Mouse (Mus musculus) right cerebral cortex, postnatal 25 days (tissue): ENCODE measurements at regions not wholly inside any gene's neighbourhood (a gene's known extent, or its start where the extent isn't known, plus 50 kb on each side); places are given as distances from the start of the nearest gene placed in this dataset.

ENCODE experiments used
- DNase-seq: peaks from one replicate; pipeline ENCODE4 v3.0.0; 2022

DNA sequence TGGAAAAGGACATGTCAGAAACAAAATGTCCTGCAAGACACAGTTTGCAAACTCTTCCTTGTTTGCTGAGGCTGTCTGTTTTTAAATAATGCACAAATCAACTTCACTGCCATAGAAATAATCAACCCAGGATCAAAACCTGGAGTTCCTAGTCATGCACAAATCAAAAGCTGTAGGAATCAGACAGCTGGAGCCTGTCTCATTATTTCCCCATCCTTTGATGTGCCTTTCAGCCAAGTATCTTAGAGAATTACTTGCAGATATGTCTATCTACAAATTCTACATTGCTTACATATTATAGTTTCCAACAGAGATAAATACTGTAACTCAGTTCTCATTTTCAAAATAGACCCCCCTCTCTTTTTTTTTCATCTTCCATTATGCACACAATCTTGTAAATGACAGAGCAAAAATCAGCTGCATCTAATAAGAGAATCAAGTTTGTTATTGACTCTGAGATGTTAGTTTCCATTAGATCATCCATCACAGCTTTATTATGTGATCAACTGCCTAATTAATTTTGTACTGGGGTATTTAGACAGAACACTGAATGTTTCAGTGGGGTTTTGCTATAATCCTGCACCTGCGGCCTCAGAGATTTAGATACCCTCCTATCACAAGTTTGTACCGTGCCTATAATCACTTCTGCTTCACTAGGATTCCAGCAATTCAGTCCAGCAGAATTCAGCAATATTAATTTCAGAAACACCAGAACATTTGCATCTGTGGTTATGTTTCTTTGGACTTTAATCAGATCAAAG is 798.9 kb upstream of the Tenm2 start:
- no peak for DNase-seq

DNA sequence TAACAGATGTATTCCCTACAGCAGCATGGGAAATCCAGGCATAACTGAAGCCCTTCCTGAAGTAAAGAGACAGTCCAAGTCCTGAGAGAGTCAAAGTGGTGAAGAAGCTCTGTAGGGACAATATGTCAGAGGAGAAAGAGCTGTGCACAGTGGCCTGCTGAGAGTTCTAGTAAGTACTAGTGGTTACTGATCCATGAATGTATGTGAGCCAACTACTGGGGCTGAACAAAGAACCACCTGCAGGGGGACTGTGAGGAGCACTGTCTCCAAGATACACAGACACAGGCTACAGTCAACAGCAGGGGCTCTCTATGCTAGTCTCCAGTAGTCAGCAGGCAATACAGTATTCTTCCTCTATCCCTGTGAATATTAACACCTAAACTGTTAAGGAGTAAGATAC is 785.9 kb upstream of the Tenm2 start:
- DNase-seq = no peak

DNA sequence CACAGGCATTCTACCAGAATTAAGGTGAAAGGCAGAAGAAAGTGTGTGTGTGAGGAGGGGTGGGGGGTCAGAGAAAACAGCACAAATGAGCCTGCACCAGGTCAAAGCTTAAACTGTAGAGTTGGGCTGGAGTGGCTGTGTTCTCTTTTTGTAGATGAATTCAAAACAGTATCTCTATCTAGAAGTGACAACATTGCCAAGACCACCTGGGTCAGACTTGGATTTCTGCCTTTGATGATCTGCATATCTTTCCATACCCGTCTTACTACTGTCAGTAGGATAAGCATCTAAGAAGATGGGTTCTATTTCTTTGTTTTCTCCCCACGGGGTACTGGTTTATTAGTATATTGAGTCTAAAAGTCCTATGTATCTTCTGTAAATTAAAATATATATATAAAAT is 742.4 kb upstream of the Tenm2 start:
- no peak for DNase-seq

DNA sequence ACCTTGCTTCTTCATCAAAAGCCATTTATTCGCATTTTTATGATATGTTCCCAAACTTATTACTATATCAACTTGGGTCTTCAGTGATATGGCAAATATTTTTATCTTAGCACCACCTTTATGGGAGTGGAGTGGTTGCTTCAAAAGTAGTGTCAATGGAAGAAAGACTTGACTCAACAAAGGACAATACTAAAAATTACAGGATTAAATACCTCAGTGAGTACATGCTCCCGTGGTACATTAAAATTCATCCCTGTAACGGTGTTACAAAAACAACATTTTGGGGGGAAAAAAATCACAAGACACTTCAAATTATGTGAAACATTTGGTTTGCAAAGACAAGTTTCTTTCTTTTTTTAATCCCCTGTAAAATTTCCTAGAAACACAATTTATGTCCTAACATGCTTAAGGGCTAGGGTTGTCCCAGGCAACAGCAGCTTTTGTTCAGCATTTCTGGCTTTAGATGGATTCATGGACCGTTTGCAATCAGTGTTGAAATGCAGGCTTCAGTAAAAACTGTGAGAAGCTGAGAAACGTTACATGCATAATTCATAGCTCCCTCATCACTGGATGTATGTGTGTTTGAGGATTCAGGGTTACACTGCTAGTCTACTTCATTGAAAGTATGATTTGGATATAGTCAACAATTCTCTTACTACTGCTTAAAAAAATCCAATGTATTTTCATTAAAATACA is 700.8 kb upstream of the Tenm2 start:
- no peak for DNase-seq

DNA sequence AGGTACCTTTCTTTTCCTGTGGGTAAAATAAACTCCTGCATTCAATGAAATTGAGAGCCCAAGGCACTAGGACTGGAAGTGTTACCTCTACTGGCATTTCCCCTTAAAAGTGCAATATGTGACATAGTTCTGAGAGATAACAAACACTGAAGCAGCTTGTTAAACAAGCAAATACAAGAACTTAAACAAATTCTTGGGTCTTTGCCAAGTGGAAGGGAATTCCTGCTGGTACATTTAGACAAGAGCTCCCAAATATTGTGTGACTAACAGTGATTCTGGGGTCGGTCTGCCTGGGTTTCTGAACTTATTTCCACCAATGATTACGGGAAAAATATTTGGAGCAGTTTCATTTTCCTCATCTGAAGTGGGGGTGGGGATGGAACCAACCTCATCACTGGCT is 677.4 kb upstream of the Tenm2 start:
- DNase-seq = no peak

DNA sequence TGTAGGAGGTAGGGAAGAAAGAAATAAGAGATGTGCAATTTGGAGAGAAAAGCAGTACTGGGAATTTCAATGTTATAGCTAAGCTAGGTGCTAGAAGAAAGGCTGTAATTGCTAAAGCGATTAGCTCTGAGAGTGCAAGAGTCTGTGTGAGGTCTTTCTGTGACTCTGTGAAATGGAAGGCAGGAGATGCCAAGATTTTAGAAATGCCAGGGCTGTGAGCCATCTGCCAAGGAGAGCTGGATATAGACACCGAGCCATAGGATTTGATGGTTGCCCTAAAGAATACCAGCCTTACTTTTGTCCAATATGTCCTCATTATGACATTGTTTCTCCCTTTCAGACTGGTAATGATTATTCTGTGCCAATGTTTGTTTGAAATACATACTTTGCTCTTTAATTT is 669.2 kb upstream of the Tenm2 start:
- DNase-seq = no peak

DNA sequence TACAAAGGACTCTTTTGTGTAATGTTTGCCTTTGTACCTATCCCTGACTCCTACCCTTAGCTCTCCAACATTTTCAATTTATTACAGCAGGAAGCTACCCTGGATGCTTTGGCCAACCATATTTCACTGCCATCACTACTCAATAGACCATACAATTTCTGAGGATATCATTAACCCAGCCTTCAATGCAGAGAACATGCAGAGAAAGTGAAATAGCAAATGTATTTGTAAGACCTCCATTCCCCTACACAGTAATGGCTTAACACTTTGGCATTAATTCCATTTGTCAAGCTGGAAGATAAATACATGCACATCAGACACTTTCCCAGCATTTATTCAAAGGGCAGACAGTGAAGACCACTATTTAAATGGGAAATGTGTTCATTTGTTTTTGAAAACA is 661.9 kb upstream of the Tenm2 start:
- no peak for DNase-seq

DNA sequence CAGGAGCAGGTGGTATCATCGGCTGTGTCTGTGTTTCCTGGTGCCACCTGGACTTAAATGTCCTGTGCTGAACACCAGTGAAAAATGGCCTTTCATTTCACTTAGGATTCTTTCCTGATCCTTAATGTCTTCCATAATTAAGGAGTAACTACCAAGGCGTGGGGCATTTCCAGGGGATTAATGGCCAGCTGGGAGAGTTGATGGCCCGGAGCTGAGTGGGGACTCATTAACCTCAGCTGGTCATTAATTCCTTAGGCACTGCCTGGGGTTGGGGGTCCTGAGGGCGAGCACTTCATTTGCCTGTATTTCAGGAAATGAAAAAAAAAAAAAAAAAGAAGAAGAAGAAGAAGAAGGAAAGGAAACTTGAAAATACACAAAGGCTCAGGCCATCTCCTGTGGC is 647.0 kb upstream of the Tenm2 start:
- DNase-seq = no peak

DNA sequence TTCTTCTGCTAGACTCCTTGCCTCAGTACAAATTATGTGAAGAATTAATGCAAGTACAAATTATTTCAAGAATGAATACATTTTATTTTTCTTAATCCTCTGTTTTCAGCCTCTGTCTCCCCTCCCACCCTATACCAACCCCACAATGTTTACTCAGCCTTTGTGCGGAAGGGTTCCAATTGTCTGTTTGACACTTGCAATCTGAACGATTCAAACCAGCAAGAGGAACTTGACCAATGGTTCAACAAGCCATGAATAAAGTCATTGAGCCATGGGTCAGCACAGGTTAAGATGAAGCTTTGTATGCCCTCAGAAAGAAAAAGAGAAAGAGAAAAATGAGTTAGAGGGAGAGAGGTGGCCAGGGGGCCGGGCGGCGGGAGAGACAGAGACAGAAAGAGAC is 601.5 kb upstream of the Tenm2 start:
- DNase-seq = no peak

DNA sequence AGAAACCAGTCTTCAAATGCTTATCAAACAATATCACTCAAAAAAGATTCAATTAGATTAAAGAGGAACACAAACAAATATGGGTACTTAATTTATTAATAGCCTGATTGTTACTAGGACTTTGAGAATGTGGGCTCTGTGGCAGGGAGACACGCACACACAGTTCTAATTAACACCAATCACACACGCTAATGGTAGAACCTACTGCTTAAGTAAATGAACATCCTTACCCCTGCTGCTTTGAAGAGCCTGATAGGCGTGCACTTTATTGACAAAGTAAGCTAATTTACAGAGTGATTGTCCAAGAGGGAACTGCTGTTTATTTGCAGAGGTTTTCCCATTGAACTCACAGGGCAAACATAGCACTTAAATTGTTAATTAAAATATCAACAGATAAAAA is 595.2 kb upstream of the Tenm2 start:
- no peak for DNase-seq

DNA sequence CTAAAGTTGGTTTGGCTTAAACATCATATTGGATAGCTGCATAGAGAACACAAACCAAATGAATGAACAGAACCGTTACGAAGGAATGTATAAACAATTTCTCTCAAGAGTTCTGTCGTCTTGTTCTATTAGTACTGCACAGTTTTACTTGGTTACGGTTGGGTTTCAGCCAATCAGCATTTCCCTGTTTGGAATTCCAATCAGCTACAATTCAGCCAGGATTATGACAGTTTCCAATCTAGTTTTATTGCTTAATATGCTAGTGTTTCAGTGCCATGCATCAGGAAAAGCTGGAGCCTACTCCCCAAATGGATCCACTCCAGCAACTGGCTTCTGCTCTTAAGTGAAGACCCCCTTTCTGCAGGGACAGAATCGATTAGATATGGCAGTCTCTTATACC is 571.0 kb upstream of the Tenm2 start:
- DNase-seq = no peak

DNA sequence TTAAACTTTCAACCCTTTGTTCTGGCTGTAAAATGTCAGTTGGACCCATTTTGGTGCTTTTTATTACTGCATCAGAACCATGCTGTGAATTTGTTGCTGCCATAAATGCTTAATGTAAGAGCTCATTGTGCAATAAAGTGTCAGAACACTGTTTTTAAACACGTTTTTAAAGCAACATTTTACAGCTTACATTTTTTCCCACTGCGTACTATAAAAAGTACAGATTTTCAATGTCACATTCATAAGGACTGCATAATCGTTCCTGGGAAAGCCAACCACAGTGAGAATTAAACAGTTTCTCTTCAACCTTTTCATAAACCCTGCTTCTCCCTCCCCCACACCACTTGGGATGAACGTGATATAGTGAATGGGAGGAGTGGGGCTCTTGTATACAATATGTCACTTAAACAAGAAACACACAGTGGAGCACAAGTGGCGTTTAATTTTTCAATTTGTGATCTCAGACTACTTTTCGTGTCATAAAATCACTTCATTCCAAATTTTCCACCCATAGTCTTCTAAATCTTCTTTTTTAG is 563.1 kb upstream of the Tenm2 start:
- DNase-seq = no peak

DNA sequence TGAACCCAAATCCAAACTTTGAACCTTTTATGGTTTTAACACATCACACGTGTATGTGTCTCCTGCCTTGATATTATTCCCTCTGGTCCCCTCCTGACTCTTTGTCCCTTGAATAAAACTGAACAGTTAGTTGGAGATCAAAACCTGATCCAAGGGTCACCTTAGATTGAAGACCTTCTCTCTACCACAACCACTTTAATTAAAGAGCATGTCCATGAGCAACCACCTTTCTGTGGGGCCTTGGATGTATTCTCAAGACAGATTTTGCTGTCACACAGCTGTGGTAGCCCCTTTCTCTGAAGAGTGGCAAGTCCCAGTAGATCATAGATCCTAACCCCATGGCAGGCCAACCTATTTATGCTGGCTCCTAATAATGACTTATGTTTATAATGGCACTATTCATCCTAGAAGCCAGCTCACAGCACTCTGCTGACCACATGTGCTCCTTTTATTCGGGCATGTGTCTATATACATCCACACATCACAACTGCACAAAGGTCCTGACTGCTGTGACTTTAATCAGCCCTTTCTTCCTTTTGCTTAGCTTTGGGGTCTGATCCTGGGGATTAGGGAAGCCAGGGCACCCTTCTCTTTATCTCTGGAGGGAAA is 536.8 kb upstream of the Tenm2 start:
- no peak for DNase-seq

DNA sequence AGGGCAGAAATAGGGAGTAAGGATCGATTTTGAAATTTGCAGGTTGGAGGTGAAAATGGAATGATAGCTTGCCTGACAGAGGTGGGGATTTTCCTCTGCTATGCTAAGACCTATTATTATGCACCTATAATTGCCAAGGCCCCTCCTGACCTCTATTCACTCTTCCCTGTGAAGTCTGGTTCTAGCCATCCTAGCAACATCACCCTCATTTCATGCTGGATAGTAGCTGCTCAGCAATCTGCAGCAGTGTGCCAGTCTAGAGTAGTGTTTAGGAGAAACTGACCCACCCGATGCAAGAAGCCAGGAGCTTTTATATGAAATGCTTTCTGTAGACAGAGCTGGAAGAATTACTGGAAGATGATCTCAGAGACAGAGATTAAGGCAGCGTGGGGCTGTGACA is 535.1 kb upstream of the Tenm2 start:
- no peak for DNase-seq

DNA sequence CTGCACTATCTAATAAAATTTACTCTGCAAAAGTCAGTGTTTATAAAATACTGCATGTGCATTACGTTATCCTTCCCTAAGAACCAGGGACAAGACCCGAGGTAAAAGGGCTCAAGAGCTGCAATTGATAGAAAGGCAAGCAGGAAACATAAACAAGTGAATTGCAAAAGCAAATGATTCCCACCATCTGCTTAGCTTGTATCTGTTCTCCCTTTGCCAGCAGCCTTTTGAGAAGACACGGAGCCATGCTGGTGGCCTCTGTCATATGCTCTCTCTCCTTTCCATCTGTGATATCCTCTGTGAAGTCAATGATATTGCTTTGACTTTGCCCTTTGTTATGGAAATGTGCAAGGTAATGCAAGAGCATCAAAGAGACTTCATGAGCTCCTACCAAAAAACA is 532.4 kb upstream of the Tenm2 start:
- DNase-seq = no peak

DNA sequence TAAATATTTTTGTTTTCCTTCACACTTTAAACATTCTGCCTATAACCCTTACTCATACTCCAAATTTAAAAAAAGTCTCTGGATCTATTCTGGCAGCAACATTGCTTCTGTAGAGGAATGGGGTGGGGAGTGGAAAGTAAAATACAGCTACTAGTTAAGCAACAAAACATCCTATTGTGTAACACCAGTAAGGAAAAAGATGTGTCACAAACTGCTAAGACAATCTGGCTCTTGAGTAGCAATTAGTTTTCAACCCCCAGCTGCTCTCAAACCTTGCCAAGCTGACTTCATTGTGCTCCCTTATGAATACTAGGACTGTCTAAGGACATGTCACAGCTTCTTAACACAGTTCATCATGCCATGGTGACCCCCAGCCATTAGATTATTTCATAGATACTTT is 500.2 kb upstream of the Tenm2 start:
- no peak for DNase-seq

DNA sequence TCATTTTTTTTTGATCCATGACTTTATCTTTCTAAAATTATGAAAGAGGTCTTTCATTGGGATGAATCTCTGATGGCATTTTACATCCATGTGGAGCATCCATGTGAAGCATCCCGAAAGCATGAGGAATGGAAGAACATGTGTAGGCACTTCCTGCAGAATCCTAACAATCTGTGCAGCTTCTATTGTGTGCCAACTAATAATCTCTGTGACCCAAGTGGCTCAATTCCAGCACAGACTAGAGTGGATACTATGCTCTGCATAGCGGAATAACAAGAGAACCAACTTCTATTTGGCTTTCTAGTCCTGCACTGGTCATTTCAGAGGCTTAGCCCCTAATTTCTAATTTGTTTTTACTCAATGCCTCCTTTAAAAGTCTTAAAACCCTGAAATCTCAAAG is 499.7 kb upstream of the Tenm2 start:
- DNase-seq = no peak

DNA sequence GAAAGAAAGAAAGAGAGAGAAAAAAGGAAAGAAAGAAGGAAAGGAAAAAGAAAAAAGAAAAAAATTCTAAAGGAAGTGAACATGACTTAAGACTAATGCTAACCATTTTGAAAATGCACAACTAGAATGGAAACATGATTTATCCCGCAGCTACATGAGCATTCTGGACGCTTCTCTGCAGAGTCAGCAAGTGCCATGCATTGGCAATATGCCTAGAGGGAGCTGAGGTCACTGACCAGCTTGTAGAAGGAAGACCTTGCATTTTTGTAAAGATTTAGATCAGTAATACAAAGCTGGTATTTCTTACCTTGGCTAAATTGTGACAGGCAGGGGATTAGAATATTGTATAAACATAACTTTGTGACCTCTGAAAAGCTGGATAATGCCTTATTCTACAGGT is 461.2 kb upstream of the Tenm2 start:
- no peak for DNase-seq

DNA sequence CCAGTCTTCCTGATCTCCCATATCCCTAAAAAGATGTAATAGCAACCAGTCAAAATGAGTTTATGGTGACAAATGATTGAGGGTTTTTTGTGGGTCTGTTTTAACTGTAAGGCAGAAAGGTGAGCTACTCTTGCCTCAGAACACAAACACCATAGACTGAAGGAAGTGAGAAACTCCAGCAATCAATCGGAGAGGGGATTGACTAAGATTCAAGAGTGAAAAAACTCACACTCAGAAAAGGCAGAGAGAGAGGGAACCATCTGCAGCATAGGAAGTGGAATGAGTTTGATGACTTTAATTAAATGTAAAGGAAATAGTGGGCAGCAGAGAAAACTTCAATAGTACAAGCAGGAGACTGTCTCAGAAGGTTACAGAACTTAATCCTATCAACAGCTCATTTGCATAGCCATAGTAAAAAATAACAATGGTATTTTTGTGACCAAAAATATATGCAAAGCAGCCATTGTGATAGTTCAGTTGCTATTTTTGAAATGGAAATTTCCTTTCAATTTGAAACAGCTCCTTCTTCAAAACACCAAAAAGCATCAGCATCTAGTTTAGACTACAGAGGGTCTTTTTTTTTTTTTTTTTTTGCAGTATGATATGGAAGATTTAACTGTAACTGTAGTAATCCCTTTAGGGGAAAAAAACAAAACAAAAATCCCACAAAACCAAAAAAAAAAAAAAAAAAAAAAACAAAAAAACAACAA is 442.9 kb upstream of the Tenm2 start:
- DNase-seq = no peak

DNA sequence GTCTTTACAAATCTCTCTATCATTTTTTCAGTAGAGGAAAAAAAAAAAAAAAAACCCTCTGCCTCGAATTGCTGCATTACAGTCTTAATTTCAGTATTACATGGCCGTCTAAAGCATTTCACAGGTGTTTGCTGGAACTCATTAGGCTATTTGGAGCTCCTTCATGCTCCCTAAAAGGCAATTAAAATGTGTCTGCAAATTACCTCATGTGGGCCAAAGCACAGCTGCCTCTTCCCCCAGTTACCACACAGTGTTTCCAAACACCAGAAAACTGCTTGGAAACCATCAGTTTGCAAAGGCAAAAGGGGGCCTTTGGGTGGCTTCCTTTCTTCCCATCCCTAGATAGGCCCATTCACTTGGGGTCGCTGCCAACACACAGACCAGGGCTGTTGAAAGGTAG is 435.6 kb upstream of the Tenm2 start:
- DNase-seq = no peak

DNA sequence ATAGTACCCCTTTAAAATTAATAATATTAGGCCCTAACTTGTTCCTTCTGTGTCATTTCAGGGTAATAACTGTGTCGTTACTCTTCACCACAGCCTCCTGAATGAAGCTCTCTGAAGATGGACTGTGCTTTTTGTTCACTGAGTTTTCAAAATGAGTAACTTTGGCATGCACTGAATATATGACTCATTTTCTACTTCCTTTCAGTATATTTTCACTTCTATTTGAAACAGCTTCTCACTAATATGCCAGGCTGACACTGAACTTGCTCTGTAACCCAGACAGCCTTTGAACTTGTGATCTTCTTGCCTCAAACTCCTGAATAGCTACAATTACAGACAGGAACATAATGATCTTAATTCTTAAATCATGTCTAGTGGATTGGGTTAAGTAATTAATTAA is 431.2 kb upstream of the Tenm2 start:
- DNase-seq = no peak

DNA sequence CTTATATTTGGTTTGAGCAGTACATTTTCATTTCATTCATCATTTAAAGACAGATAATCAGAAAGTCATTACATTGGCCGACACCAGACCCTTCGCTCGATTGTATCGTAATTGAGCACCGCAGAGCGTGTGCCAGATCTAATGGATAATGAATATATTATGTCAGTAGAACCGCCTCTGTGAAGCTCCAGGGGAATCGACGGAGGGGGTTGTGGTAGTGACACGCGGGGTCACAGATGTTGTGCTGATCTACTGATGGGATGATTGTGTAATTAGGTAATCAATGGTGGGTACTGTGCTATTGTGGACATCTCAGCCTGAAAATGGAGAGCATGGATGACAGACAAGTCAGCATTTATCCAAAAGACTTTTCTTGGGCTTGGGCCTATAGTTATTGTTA is 414.3 kb upstream of the Tenm2 start:
- no peak for DNase-seq

DNA sequence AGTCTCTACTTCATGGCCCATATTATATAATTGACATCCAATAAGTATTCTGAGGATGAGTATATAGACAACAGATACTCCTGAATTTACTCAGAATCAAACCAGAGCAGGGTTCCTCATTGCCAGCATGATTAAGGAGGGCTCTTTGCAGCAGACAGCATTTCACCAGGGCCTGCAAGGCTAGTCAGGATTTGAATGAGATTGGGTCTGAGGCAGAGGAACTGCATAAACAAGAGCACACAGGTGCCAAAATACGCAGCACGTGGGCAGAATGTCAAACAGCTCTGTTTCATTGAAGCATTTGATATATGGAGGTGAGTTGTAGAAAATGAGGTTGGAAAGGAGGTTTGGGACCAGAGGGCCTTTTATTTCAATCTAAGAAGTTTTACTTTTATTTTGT is 387.5 kb upstream of the Tenm2 start:
- no peak for DNase-seq

DNA sequence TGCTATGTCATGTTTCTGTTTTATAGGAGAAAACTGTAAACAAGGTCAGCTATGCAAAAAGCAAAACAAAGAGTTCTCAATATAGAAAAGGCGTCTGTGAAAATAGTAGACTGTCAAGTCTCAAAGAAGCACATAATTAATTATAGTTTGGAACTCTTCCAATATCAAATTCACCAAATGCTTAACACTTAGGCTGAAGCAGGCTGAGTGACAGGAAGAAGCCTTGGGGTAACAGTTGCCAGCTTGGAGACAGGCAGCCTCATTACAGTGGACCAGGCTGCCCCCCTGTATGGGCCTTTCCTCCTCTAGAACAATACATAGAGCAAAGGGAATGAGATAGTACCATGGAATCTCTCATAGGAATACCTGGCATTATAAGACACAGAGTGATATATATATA is 364.8 kb upstream of the Tenm2 start:
- no peak for DNase-seq
